Mouse (Mus musculus) hindbrain, postnatal 0 days (tissue): Measurements from ENCODE around the gene Pik3c2b. TPM values are rescaled to one million over a fixed set of nuclear protein-coding genes. Genes with fewer than 3 reads are reported as not detected.

Experiments
- ATAC-seq: fragments of 200-750 bp; cut with Nextera tagmentation; 2 replicates; pipeline ENCODE4 v1.8.0; 2017; ENCODE audit warnings: mild to moderate bottlenecking, moderate TSS enrichment, moderate library complexity
- DNase-seq: peaks from one replicate; pipeline ENCODE4 v3.0.0-alpha.2; 2015; ENCODE audit warnings: low spot score
- H3K27ac ChIP-seq: fragments of 300-500 bp; sonication (generic); 2 replicates; pipeline ENCODE4 v1.5.1; 2014; ENCODE audit warnings: mild to moderate bottlenecking
- H3K27me3 ChIP-seq: fragments of 300-500 bp; sonication (generic); 2 replicates; pipeline ENCODE4 v1.6.1; 2014; ENCODE audit warnings: low read length, mixed read lengths; ENCODE audit not compliant: insufficient read depth
- H3K36me3 ChIP-seq: fragments of 300-500 bp; sonication (generic); 2 replicates; pipeline ENCODE4 v1.6.1; 2014; ENCODE audit warnings: low read length, mixed read lengths; ENCODE audit not compliant: insufficient read depth
- H3K4me1 ChIP-seq: fragments of 300-500 bp; sonication (generic); 2 replicates; pipeline ENCODE4 v1.6.1; 2014; ENCODE audit warnings: antibody characterized with exemption, low read length, mixed read lengths; ENCODE audit not compliant: insufficient read depth
- H3K4me2 ChIP-seq: fragments of 300-500 bp; sonication (generic); 2 replicates; pipeline ENCODE4 v1.6.1; 2014; ENCODE audit warnings: low read depth, mild to moderate bottlenecking, low read length, moderate library complexity, mixed read lengths
- H3K4me3 ChIP-seq: fragments of 300-500 bp; sonication (generic); 2 replicates; pipeline ENCODE4 v1.5.1; 2014; ENCODE audit warnings: low read length
- H3K9ac ChIP-seq: fragments of 300-500 bp; sonication (generic); replicated peaks from 2 replicates; pipeline ENCODE4 v1.6.1; 2014; ENCODE audit warnings: mild to moderate bottlenecking, low read length, moderate library complexity, mixed read lengths
- H3K9me3 ChIP-seq: fragments of 300-500 bp; sonication (generic); 2 replicates; pipeline ENCODE4 v1.6.1; 2016; ENCODE audit warnings: low read length, mixed read lengths
- CTCF ChIP-seq: IDR thresholded peaks from 2 replicates; pipeline ENCODE4 v1.5.1; 2016; ENCODE audit warnings: antibody characterized with exemption, control low read depth, low read depth
- WGBS: fragments of 180-500 bp; shearing (Covaris S2); extraction: QIAGEN DNeasy Blood & Tissue Kit; methylation state at CpG from one replicate; pipeline ENCODE4 v1.1.7; 2014; 5-methylcytosine and 5-hydroxymethylcytosine counted together
- polyA plus RNA-seq: library from polyadenylated mRNA; unstranded; fragments of >200 nt; fragmentation: Nextera tagmentation; extraction: Ambion mirVana; gene quantifications from 2 replicates; pipeline ENCODE4 v1.2.1, GENCODE M21; 2015
- total RNA-seq: library from RNA; depleted of rRNA; stranded (reverse); fragments of >200 nt; gene quantifications from 2 replicates; pipeline ENCODE4 v1.2.3, GENCODE M21; 2014

Gene Pik3c2b
- total and polyA plus RNA-seq, 2 experiments from 2014 or later: 8.7 to 23.0 TPM

- Histone ChIP-seq H3K9me3 (no peaks in the 10 kb centered on the region), H3K36me3 (peaks cover 14% of the 10 kb centered on the region), H3K4me1 (peaks cover 14% of the 10 kb centered on the region; the same call in 1 of the 2 replicates), H3K27ac (peak overlapping the region; percentile 38; the same call in 1 of the 2 replicates), H3K4me3 (no peak overlapping the region), H3K4me2 (no peak overlapping the region), H3K27me3 (no peaks in the 10 kb centered on the region), H3K9ac (no peak overlapping the region)
- DNase-seq (no peak), ATAC-seq (no peak)
- no peak for TF ChIP-seq CTCF
- WGBS: 57% methylated on average over 11 of the region's 12 CpGs
These were observed 32.3 kb downstream of the Pik3c2b start for GRCm38 (mm10) chr1:133077606-133078337.

- peaks cover 14% of the 10 kb centered on the region; the same call in 1 of the 2 replicates for H3K4me1 ChIP-seq
- no peak overlapping the region for H3K4me2 ChIP-seq
- no peak overlapping the region for H3K9ac ChIP-seq
- ATAC-seq: no peak
- H3K27me3 ChIP-seq: no peaks in the 10 kb centered on the region
- H3K27ac ChIP-seq: peak overlapping the region; percentile 41; the same call in 1 of the 2 replicates
- WGBS: 61% methylated on average over 1 of the region's 1 CpGs
- no peaks in the 10 kb centered on the region for H3K9me3 ChIP-seq
- DNase-seq: peak; percentile 48
- H3K36me3 ChIP-seq: peaks cover 14% of the 10 kb centered on the region
- TF ChIP-seq CTCF: no peak
- H3K4me3 ChIP-seq: no peak overlapping the region
These were observed 32.9 kb downstream of the Pik3c2b start for GRCm38 (mm10) chr1:133078338-133078727.

- Histone ChIP-seq H3K4me3 (no peak overlapping the region), H3K27ac (peak overlapping the region; percentile 70), H3K9me3 (no peaks in the 10 kb centered on the region), H3K9ac (0 out of 2 replicates have a peak overlapping the region, but pooled peaks have one; percentile 13), H3K4me2 (no peak overlapping the region), H3K4me1 (peaks cover 14% of the 10 kb centered on the region; the same call in 1 of the 2 replicates), H3K27me3 (no peaks in the 10 kb centered on the region), H3K36me3 (peaks cover 14% of the 10 kb centered on the region)
- DNase-seq (peak; percentile 73), ATAC-seq (peak; percentile 73)
- TF ChIP-seq CTCF: no peak
- 32% methylated on average over 7 of the region's 7 CpGs for WGBS
These were observed 34.0 kb downstream of the Pik3c2b start for GRCm38 (mm10) chr1:133079509-133079908.

GRCm38 (mm10) chr1:133080079-133080561 is 34.7 kb downstream of the Pik3c2b start:
- Histone ChIP-seq H3K4me2 (no peak overlapping the region), H3K9ac (0 out of 2 replicates have a peak overlapping the region, but pooled peaks have one; percentile 13), H3K36me3 (peaks cover 14% of the 10 kb centered on the region), H3K9me3 (no peaks in the 10 kb centered on the region), H3K27ac (peak overlapping the region; percentile 70), H3K4me3 (no peak overlapping the region), H3K27me3 (no peaks in the 10 kb centered on the region), H3K4me1 (peaks cover 14% of the 10 kb centered on the region; the same call in 1 of the 2 replicates)
- TF ChIP-seq CTCF: no peak
- DNase-seq: peak; percentile 49
- peak; percentile 52 for ATAC-seq
- WGBS: 23% methylated on average over 9 of the region's 9 CpGs

GRCm38 (mm10) chr1:133080717-133081116 is 35.2 kb downstream of the Pik3c2b start:
- Histone ChIP-seq H3K4me2 (no peak overlapping the region), H3K27ac (peak overlapping the region; percentile 70; the same call in 1 of the 2 replicates), H3K4me1 (peaks cover 14% of the 10 kb centered on the region; the same call in 1 of the 2 replicates), H3K9ac (no peak overlapping the region), H3K9me3 (no peaks in the 10 kb centered on the region), H3K36me3 (peaks cover 14% of the 10 kb centered on the region), H3K27me3 (no peaks in the 10 kb centered on the region), H3K4me3 (no peak overlapping the region)
- no peak for ATAC-seq
- 31% methylated on average over 6 of the region's 6 CpGs for WGBS
- no peak for DNase-seq
- no peak for TF ChIP-seq CTCF

GRCm38 (mm10) chr1:133083003-133083546 is 37.6 kb downstream of the Pik3c2b start:
- Histone ChIP-seq H3K36me3 (peaks cover 16% of the 10 kb centered on the region), H3K4me1 (peaks cover 10% of the 10 kb centered on the region; the same call in 1 of the 2 replicates)
- TF ChIP-seq CTCF: no peak

More at GRCm38 (mm10) chr1:133083003-133083546, 37.6 kb downstream of the Pik3c2b start:
- Histone ChIP-seq H3K4me3 (no peak overlapping the region), H3K9me3 (no peaks in the 10 kb centered on the region), H3K4me2 (no peak overlapping the region), H3K9ac (no peak overlapping the region), H3K27ac (no peak overlapping the region), H3K27me3 (no peaks in the 10 kb centered on the region)
- 87% methylated on average over 5 of the region's 5 CpGs for WGBS
- no peak for ATAC-seq
- DNase-seq: no peak
